Mouse (Mus musculus) bone marrow macrophage, adult 2 months (primary cell): Measurements from ENCODE around the gene Dusp2.

ENCODE experiments used
- CTCF ChIP-seq: IDR thresholded peaks from 2 replicates; pipeline ENCODE4 v1.5.1; 2012; ENCODE audit warnings: low read depth, mild to moderate bottlenecking, low read length, moderate library complexity
- POLR2A ChIP-seq: IDR thresholded peaks from 2 replicates; pipeline ENCODE4 v1.6.1; 2012; ENCODE audit warnings: mild to moderate bottlenecking, low read depth, low read length, borderline replicate concordance

DNA sequence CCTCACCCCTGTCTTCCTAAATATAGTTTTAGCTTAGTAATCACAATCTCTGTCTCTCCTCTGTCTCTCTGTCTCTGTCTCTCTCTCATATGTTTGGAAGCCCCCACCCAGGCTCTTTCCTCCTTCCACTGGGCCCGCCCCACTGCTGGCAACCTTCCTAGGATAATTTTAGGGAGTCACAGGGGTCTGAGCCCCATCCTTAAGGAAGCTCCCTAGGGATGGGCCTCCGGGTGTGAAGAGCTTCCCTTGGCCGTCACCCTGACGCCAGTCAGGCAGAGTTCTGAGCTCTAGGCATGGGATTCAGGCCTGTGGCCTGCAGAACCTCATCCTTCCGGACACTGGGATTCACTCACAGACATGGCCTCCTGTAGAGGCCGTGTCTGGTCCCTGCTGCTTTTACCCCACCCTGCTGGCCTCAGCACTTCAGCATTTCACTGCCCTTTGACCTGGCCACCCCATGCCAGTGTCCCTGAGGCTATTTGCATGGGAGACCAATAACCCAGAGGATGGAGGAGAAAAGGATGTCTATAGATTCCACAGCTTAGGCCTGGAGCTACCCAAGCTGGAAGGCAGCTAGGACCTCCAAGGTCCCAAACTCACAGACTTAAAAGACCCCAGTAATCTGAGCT is 40.6 kb downstream of the Dusp2 start:
- TF ChIP-seq CTCF (no peak), POLR2A (no peak)
